Mouse (Mus musculus): ENCODE measurements around the gene 4921536K21Rik.

GRCm38 (mm10) chr11:3930019-3930418 is 35.1 kb upstream of the 4921536K21Rik start:
- TF ChIP-seq EP300 (IDR thresholded peaks at IDR 0.05; ENCODE audit: low read depth): no peak
- no peak for TF ChIP-seq CTCF (IDR thresholded peaks at IDR 0.05; ENCODE audit: low read depth)
